Mouse (Mus musculus): ENCODE results near the gene Fam124a. TPM values are rescaled to one million over a fixed set of nuclear protein-coding genes. Genes with fewer than 3 reads are reported as not detected.
"Not testable (repeated sequence)": the region's sequence is repeated elsewhere in the genome, so short reads cannot be mapped to it uniquely, and the experiment has no call there.

The Fam124a gene
- polyA plus RNA-seq, 1 experiment from 2014 or later: 35.9 TPM

DNA sequence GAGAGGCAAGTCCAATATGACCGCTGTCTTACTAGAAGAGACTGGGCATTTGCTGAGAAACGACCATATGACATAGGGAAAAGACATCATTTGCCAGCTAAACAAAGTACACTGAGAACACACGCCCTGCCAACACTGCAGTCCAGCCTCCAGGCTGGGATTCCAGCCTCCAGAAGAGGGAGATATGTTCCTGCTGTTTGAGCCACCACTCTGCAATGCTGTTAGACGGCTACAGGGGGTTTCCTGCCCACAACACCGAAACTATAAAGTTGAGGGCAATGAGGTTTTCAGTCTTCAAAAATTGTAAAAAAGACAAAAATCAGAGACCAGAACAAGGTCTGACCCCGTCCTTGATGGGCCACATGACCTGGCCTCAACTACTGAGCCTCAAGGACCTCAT lies 83.6 kb downstream of the Fam124a start:
- H3K27me3 ChIP-seq: no peaks in the 10 kb centered on the region
- peaks cover 12% of the 10 kb centered on the region for H3K4me1 ChIP-seq
- no peak overlapping the region for H3K9ac ChIP-seq (replicated peaks)
- no peak overlapping the region for H3K4me2 ChIP-seq (replicated peaks)
- H3K36me3 ChIP-seq: no peaks in the 10 kb centered on the region
- peak overlapping the region; percentile 47; the same call in 1 of the 2 replicates for H3K27ac ChIP-seq (replicated peaks)
- 79% methylated on average over 6 of the region's 6 CpGs for WGBS
- no peaks in the 10 kb centered on the region for H3K9me3 ChIP-seq
- no peak overlapping the region for H3K4me3 ChIP-seq
- no peak for ATAC-seq (replicated peaks)

DNA sequence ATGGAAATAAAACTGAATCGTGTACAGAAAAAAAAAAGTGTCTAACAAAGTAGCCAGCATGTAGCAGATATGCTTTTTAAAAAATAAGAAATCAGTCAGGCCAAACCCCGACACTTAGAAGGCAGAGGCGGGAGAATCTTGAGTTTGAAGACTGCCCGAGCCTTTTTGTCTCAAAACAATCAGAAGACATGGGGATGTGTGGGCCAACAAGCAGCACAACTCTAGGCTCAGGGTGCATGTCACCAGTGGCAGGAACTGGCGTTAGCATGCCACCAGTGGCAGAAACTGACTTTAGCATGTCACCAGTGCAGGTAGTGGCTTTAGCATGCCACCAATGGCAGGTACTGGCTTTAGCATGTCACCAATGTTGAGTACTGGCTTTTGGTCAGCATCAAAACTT lies 84.0 kb downstream of the Fam124a start:
- ATAC-seq (replicated peaks): no peak
- no peak overlapping the region for H3K4me3 ChIP-seq
- no peak overlapping the region for H3K4me2 ChIP-seq (replicated peaks)
- no peaks in the 10 kb centered on the region for H3K36me3 ChIP-seq
- H3K4me1 ChIP-seq: peaks cover 12% of the 10 kb centered on the region
- WGBS: 87% methylated on average over 5 of the region's 5 CpGs
- no peak overlapping the region for H3K27ac ChIP-seq (replicated peaks)
- H3K27me3 ChIP-seq: no peaks in the 10 kb centered on the region
- H3K9me3 ChIP-seq: no peaks in the 10 kb centered on the region
- no peak overlapping the region for H3K9ac ChIP-seq (replicated peaks)

DNA sequence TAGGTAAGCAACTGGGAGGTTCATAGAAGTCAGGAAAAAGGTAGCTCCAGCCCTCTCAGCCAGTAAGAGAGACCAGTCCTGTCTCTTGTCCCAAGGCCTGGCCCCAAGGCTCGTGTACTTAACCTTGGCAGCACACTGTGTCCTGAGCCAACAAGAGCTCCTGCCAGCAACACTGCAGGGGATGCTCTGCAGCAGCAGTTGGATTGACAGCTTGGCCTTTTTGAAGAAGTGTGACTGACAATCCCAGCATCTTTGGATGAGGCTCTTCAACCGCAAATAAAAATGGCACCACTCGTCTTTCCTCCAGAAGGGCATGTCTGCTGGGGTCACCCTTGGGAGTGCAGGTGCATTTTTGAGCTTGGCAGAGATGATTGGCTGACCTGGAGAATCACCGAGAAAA lies 84.9 kb downstream of the Fam124a start:
- H3K36me3 ChIP-seq: no peaks in the 10 kb centered on the region
- H3K9me3 ChIP-seq: no peaks in the 10 kb centered on the region
- no peak overlapping the region for H3K4me2 ChIP-seq (replicated peaks)
- H3K4me3 ChIP-seq: no peak overlapping the region
- 60% methylated on average over 4 of the region's 4 CpGs for WGBS
- ATAC-seq (replicated peaks): no peak
- H3K27ac ChIP-seq (replicated peaks): no peak overlapping the region
- H3K4me1 ChIP-seq: peaks cover 12% of the 10 kb centered on the region
- H3K9ac ChIP-seq (replicated peaks): no peak overlapping the region
- no peaks in the 10 kb centered on the region for H3K27me3 ChIP-seq

DNA sequence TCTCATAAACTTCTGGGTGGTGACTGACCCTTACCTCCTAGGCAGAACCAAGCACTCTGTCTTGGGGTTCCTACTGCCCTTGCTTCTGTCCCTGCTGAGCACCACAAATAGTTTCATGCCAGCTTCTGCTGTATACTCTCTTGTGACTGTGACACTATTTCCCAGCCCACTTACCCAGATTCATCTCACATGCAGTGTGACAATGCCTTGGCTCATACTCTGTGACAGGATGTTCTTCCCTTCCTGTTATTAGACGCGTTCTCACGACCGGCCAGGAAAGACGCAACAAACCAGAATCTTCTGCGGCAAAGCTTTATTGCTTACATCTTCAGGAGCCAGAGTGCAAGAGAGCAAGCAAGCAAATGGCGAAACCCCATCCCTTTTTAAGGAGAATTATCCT lies 86.8 kb downstream of the Fam124a start:
- H3K27ac ChIP-seq (replicated peaks); H3K9me3 ChIP-seq; H3K9ac ChIP-seq (replicated peaks); ATAC-seq (replicated peaks); H3K4me2 ChIP-seq (replicated peaks); H3K27me3 ChIP-seq; H3K36me3 ChIP-seq; H3K4me3 ChIP-seq: not testable (repeated sequence)
- H3K4me1 ChIP-seq: peaks cover 10% of the 10 kb centered on the region
- WGBS: 84% methylated on average over 6 of the region's 7 CpGs

DNA sequence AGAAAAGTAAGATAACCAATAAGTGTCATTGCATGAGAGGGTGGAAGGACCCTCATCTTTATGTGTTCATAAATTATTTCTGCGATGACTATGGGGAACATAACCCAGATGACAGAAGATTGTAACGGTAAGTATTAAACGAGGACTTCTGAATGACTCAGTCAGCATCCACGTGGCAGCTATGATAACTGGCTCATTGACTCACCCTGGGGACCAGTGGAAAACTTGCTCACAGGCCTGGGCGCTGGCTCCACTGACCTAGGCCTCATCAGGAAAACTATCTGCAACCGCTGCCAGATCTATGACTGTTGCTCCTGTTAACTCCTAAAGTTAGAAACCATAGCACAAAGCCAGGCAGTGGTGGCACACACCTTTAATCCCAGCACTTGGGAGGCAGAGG lies 92.9 kb downstream of the Fam124a start:
- H3K27ac ChIP-seq (replicated peaks): no peak overlapping the region
- WGBS: 90% methylated on average over 6 of the region's 6 CpGs
- H3K9ac ChIP-seq (replicated peaks): no peak overlapping the region
- no peak for ATAC-seq (replicated peaks)
- no peaks in the 10 kb centered on the region for H3K27me3 ChIP-seq
- H3K9me3 ChIP-seq: no peaks in the 10 kb centered on the region
- no peaks in the 10 kb centered on the region for H3K36me3 ChIP-seq
- no peak overlapping the region for H3K4me3 ChIP-seq
- H3K4me2 ChIP-seq (replicated peaks): no peak overlapping the region
- no peaks in the 10 kb centered on the region for H3K4me1 ChIP-seq

DNA sequence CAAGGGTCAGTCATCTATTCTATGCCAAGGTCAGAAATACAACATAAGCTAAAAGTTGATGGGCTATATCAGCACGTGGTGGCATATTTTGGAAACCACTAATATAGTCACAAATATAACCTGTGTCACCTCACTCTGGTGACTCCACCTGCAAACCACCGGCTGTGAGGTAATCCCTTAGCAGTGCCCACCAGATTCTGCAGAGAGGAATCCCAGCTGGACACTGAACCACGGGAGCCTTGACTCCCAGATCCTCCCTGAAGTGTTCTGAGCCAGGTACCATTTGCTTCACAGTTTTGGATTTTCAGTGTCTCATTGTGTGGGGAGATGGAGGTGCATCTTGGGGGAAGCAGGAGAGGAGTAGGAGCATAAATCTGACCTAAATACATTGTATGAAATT lies 94.8 kb downstream of the Fam124a start:
- no peaks in the 10 kb centered on the region for H3K9me3 ChIP-seq
- H3K9ac ChIP-seq (replicated peaks): no peak overlapping the region
- no peak overlapping the region for H3K4me2 ChIP-seq (replicated peaks)
- H3K27me3 ChIP-seq: no peaks in the 10 kb centered on the region
- H3K4me3 ChIP-seq: no peak overlapping the region
- H3K4me1 ChIP-seq: no peaks in the 10 kb centered on the region
- 67% methylated on average over 3 of the region's 3 CpGs for WGBS
- no peak for ATAC-seq (replicated peaks)
- H3K36me3 ChIP-seq: no peaks in the 10 kb centered on the region
- H3K27ac ChIP-seq (replicated peaks): no peak overlapping the region

DNA sequence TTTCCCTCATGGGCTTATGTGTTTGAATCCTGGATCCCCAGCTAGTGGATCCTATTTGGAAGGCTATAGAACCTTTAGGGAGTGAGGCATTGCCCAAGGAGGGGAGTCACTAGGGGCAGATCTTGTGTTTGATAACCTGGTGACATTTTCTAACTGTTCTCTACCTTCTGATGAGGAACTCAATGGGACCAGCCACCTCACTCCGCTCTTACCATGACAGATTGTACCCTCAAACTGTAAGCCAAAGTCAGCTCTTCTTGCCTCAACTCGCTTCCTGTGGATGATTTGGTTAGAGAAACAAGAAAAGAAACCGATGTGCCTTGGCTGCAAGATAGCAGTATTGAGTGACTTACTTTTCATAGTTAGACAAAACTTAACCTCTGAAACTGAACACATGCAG lies 96.2 kb downstream of the Fam124a start:
- Histone ChIP-seq H3K27me3 (no peaks in the 10 kb centered on the region), H3K9me3 (no peaks in the 10 kb centered on the region), H3K27ac (replicated peaks) (no peak overlapping the region), H3K4me3 (no peak overlapping the region), H3K9ac (replicated peaks) (no peak overlapping the region), H3K4me1 (no peaks in the 10 kb centered on the region), H3K4me2 (replicated peaks) (no peak overlapping the region), H3K36me3 (no peaks in the 10 kb centered on the region)
- no peak for ATAC-seq (replicated peaks)
- WGBS: 91% methylated on average over 3 of the region's 3 CpGs

DNA sequence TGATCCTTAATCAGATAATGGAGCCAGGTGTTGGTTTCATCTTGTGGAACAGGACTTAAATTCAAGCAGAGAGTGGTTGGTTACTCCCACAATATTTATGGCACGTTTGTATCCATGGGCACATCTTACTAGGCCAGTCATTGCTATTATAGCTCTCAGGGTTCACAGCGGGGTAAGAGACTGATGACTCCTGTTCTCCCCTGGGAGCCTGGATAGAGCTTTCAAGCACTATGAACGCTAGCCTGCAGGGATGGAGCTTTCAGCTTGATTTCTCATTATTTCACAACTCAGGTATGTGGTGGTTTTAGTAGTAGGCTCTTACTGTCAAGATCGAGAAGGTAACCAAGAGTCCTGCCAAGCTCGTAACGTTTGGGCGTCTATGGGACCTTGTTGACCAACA lies 100.5 kb downstream of the Fam124a start:
- WGBS: 85% methylated on average over 7 of the region's 7 CpGs
- no peak overlapping the region for H3K4me3 ChIP-seq
- no peaks in the 10 kb centered on the region for H3K36me3 ChIP-seq
- H3K9me3 ChIP-seq: no peaks in the 10 kb centered on the region
- H3K4me2 ChIP-seq (replicated peaks): no peak overlapping the region
- H3K9ac ChIP-seq (replicated peaks): no peak overlapping the region
- no peaks in the 10 kb centered on the region for H3K4me1 ChIP-seq
- H3K27me3 ChIP-seq: no peaks in the 10 kb centered on the region
- no peak for ATAC-seq (replicated peaks)
- no peak overlapping the region for H3K27ac ChIP-seq (replicated peaks)

DNA sequence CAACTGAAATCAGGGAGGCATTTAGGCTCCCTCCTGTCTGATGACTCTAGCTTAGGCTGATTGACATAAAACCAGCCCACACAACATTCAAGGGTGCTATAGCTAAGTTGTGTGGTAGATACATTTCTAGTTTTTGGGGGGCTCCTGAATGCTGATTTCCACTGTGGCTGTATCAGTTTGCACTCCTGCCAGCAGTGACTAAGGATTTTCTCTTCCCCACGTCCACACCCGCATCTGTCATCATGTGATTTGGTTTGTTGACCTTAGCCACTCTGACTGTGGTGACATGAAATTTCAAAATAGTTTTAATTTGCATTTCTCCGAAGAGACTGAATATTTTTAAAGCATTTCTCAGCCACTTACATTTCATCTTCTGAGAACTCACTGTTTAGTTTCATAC lies 101.9 kb downstream of the Fam124a start:
- WGBS: 95% methylated on average over 3 of the region's 3 CpGs
- no peak overlapping the region for H3K9ac ChIP-seq (replicated peaks)
- no peak overlapping the region for H3K27ac ChIP-seq (replicated peaks)
- no peak overlapping the region for H3K4me2 ChIP-seq (replicated peaks)
- ATAC-seq (replicated peaks): no peak
- no peaks in the 10 kb centered on the region for H3K27me3 ChIP-seq
- H3K4me3 ChIP-seq: no peak overlapping the region
- H3K36me3 ChIP-seq: no peaks in the 10 kb centered on the region
- H3K9me3 ChIP-seq: no peaks in the 10 kb centered on the region
- no peaks in the 10 kb centered on the region for H3K4me1 ChIP-seq

Other genes with a start within 250 kb of the Fam124a start
- gene Gucy1b2, start 99.4 kb upstream of the Fam124a start, polyA plus RNA-seq (2015; fragmentation: Nextera tagmentation; extraction: Ambion mirVana): 3.5 and 4.3 TPM in 2 replicates
- gene Gm4131, start 11.2 kb downstream of the Fam124a start, polyA plus RNA-seq (2015; fragmentation: Nextera tagmentation; extraction: Ambion mirVana): 0.32 TPM in 1 of 2 replicates, not detected in the other
- not detected in 2 replicates for gene Serpine3, start 107.9 kb downstream of the Fam124a start, polyA plus RNA-seq (2015; fragmentation: Nextera tagmentation; extraction: Ambion mirVana)
- 17.7 and 17.9 TPM in 2 replicates for gene Ints6, start 205.4 kb downstream of the Fam124a start, polyA plus RNA-seq (2015; fragmentation: Nextera tagmentation; extraction: Ambion mirVana)